Mouse (Mus musculus): Measurements from ENCODE around the gene Rnf34. TPM values are rescaled to one million over a fixed set of nuclear protein-coding genes. Genes with fewer than 3 reads are reported as not detected.

Rnf34 gene
- polyA plus RNA-seq, 1 experiment from 2014 or later: 49.9 TPM

GRCm38 (mm10) chr5:122824450-122824849 is 25.4 kb upstream of the Rnf34 start:
- ATAC-seq (replicated peaks): no peak
- H3K9ac ChIP-seq: no peak overlapping the region
- WGBS: 71% methylated on average over 6 of the region's 6 CpGs
- no peak overlapping the region for H3K4me3 ChIP-seq
- H3K27me3 ChIP-seq (replicated peaks): no peaks in the 10 kb centered on the region
- no peak overlapping the region for H3K4me2 ChIP-seq
- 0 out of 2 replicates have a peak, but pooled peaks cover 1% of the 10 kb centered on the region for H3K36me3 ChIP-seq (replicated peaks)
- H3K27ac ChIP-seq: no peak overlapping the region
- H3K4me1 ChIP-seq: peaks cover 9% of the 10 kb centered on the region
- no peaks in the 10 kb centered on the region for H3K9me3 ChIP-seq

DNA sequence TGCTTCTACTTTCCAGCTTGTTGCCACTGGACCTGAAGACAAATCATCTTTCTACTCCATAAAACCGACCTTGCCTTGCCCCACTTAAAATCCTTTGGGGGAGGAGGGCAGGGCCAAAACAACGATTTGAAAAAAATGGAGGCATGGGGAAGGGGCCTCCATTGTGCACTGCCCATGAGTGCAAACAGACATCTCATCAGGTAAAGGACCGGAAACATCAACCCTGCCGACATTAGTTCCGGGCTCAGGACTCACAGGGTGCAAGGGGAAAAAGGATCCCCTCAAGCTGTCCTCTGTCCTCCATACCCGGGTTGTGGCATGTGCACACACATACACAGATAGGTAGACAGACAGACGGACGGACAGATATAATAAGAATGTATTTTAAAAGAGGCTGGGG is 24.7 kb upstream of the Rnf34 start:
- 80% methylated on average over 8 of the region's 8 CpGs for WGBS
- Histone ChIP-seq H3K9me3 (no peaks in the 10 kb centered on the region), H3K4me1 (peaks cover 2% of the 10 kb centered on the region), H3K4me3 (no peak overlapping the region), H3K36me3 (replicated peaks) (no peaks in the 10 kb centered on the region), H3K27me3 (replicated peaks) (no peaks in the 10 kb centered on the region), H3K27ac (no peak overlapping the region), H3K9ac (no peak overlapping the region), H3K4me2 (no peak overlapping the region)
- ATAC-seq (replicated peaks): no peak

GRCm38 (mm10) chr5:122832536-122832935 is 17.3 kb upstream of the Rnf34 start:
- Histone ChIP-seq H3K27me3 (replicated peaks) (no peaks in the 10 kb centered on the region), H3K4me3 (no peak overlapping the region), H3K27ac (no peak overlapping the region), H3K9me3 (no peaks in the 10 kb centered on the region), H3K36me3 (replicated peaks) (no peaks in the 10 kb centered on the region), H3K9ac (no peak overlapping the region), H3K4me2 (no peak overlapping the region), H3K4me1 (no peaks in the 10 kb centered on the region)
- no peak for ATAC-seq (replicated peaks)
- 88% methylated on average over 10 of the region's 10 CpGs for WGBS

DNA sequence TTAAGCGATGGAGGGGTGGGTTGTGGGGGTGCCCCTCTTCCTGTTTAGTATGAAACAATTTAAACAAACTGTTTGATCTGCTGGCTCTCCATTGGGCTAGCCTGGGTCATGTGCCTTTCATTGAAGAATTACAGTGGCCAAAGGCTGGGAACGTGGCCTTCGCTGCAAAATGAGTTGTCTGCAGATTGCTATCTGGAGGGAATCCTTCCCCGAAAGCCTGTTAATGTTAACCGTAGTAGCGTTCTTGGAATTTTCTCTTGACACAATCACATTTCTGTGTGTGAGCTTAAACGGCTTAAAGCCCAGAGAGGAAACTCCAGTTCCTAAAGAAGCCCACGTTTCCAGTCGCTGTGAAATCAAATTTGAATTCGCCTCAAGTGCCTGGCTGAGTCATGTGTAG is 16.9 kb upstream of the Rnf34 start:
- Histone ChIP-seq H3K9ac (no peak overlapping the region), H3K4me3 (no peak overlapping the region), H3K4me1 (no peaks in the 10 kb centered on the region), H3K4me2 (no peak overlapping the region), H3K27ac (no peak overlapping the region), H3K27me3 (replicated peaks) (no peaks in the 10 kb centered on the region), H3K36me3 (replicated peaks) (no peaks in the 10 kb centered on the region), H3K9me3 (no peaks in the 10 kb centered on the region)
- WGBS: 82% methylated on average over 10 of the region's 10 CpGs
- ATAC-seq (replicated peaks): no peak

DNA sequence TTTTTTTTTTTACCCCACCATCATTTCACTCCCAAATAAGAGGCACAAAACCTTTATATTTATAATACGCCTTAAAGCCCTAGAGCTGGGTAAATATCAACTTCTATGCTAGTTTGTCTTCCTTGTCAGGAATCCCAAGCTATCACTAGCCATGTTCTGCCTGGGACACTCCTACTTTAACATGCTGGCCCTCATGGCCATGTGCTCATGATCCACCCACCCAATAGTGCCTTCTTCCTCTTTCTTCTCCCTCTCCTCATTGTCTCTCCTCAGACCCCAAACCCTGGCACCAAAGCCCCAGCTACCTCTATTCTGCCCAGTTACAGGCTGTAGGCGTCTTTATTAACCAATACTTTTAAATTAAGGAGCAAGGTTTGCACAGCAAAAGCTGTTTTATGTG is 8.7 kb upstream of the Rnf34 start:
- WGBS: 85% methylated on average over 2 of the region's 2 CpGs
- Histone ChIP-seq H3K4me2 (no peak overlapping the region), H3K27ac (no peak overlapping the region), H3K4me1 (no peaks in the 10 kb centered on the region), H3K9ac (no peak overlapping the region), H3K9me3 (no peaks in the 10 kb centered on the region), H3K27me3 (replicated peaks) (no peaks in the 10 kb centered on the region), H3K4me3 (no peak overlapping the region), H3K36me3 (replicated peaks) (no peaks in the 10 kb centered on the region)
- ATAC-seq (replicated peaks): no peak

DNA sequence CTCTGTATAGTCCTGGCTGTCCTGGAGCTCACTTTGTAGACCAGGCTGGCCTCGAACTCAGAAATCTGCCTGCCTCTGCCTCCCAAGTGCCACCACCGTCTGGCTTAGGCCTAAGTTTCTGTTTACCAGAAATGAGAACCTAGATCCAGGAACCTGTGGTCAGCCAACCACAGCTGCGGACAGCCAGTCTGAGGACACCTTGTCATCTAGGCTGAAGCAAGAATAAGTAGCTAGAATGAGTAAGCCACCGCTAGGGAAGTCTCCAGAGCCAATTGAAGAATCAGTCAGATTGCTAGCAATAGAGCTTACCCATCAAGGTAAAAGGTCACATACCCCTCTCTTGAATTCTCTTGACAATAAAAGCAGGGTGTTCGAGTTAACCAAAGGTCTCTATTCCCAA is 6.0 kb upstream of the Rnf34 start:
- no peak for ATAC-seq (replicated peaks)
- H3K4me2 ChIP-seq: no peak overlapping the region
- 82% methylated on average over 5 of the region's 5 CpGs for WGBS

GRCm38 (mm10) chr5:122850319-122851002 is 613 bp downstream of the Rnf34 start:
- Histone ChIP-seq H3K4me3 (peak overlapping the region; percentile 75), H3K4me2 (peak overlapping the region; percentile 95), H3K4me1 (peaks cover 25% of the 10 kb centered on the region), H3K9ac (peak overlapping the region; percentile 86), H3K27ac (peak overlapping the region; percentile 92), H3K9me3 (no peaks in the 10 kb centered on the region), H3K36me3 (replicated peaks) (no peaks in the 10 kb centered on the region), H3K27me3 (replicated peaks) (no peaks in the 10 kb centered on the region)
- WGBS: 0% methylated on average over 37 of the region's 38 CpGs
- peak; percentile 82 for ATAC-seq (replicated peaks)

More for the DNA sequence above, 6.0 kb upstream of the Rnf34 start:
- Histone ChIP-seq H3K27ac (no peak overlapping the region), H3K9me3 (no peaks in the 10 kb centered on the region), H3K4me1 (peaks cover 4% of the 10 kb centered on the region), H3K27me3 (replicated peaks) (no peaks in the 10 kb centered on the region), H3K36me3 (replicated peaks) (no peaks in the 10 kb centered on the region), H3K9ac (no peak overlapping the region), H3K4me3 (no peak overlapping the region)

- H3K4me1 ChIP-seq: peaks cover 25% of the 10 kb centered on the region
- 89% methylated on average over 2 of the region's 2 CpGs for WGBS
- H3K9me3 ChIP-seq: no peaks in the 10 kb centered on the region
- no peak overlapping the region for H3K9ac ChIP-seq
- H3K4me2 ChIP-seq: no peak overlapping the region
- no peak overlapping the region for H3K4me3 ChIP-seq
- no peaks in the 10 kb centered on the region for H3K27me3 ChIP-seq (replicated peaks)
- no peak for ATAC-seq (replicated peaks)
- no peaks in the 10 kb centered on the region for H3K36me3 ChIP-seq (replicated peaks)
- no peak overlapping the region for H3K27ac ChIP-seq
Observed at GRCm38 (mm10) chr5:122852611-122853010, 2.8 kb downstream of the Rnf34 start.

GRCm38 (mm10) chr5:122855858-122856257 is 6.0 kb downstream of the Rnf34 start:
- no peaks in the 10 kb centered on the region for H3K9me3 ChIP-seq
- no peak overlapping the region for H3K9ac ChIP-seq
- H3K4me3 ChIP-seq: no peak overlapping the region
- no peak overlapping the region for H3K4me2 ChIP-seq
- 0 out of 2 replicates have a peak, but pooled peaks cover 2% of the 10 kb centered on the region for H3K36me3 ChIP-seq (replicated peaks)
- peaks cover 12% of the 10 kb centered on the region for H3K4me1 ChIP-seq
- ATAC-seq (replicated peaks): no peak
- 81% methylated on average over 3 of the region's 3 CpGs for WGBS
- H3K27me3 ChIP-seq (replicated peaks): no peaks in the 10 kb centered on the region
- no peak overlapping the region for H3K27ac ChIP-seq

- Histone ChIP-seq H3K9me3 (no peaks in the 10 kb centered on the region), H3K9ac (no peak overlapping the region), H3K4me1 (no peaks in the 10 kb centered on the region), H3K27ac (no peak overlapping the region), H3K4me3 (no peak overlapping the region), H3K27me3 (replicated peaks) (no peaks in the 10 kb centered on the region), H3K36me3 (replicated peaks) (peaks cover 30% of the 10 kb centered on the region), H3K4me2 (no peak overlapping the region)
- 96% methylated on average over 2 of the region's 2 CpGs for WGBS
- ATAC-seq (replicated peaks): no peak
Observed at GRCm38 (mm10) chr5:122863053-122863452, 13.2 kb downstream of the Rnf34 start.

DNA sequence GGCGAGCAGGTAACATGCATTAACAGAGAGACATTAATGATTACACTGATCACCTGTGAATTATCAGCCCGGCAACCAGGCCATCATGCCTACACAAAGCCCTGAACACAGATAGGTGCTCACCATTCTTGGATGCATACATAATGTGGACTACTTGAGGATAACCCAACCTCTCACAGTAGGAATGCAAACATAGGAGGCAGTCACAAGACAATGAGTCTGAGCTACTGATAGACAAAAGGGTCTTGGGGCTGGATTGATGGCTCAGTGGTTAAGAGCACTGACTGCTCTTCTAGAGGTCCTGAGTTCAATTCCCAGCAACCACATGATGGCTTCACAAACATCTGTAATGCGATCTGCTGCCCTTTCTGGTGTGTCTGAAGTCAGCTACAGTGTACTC is 22.8 kb downstream of the Rnf34 start:
- H3K27ac ChIP-seq: no peak overlapping the region
- H3K36me3 ChIP-seq (replicated peaks): peaks cover 47% of the 10 kb centered on the region
- H3K9me3 ChIP-seq: no peaks in the 10 kb centered on the region
- no peak for ATAC-seq (replicated peaks)
- H3K27me3 ChIP-seq (replicated peaks): no peaks in the 10 kb centered on the region
- H3K4me2 ChIP-seq: no peak overlapping the region
- no peaks in the 10 kb centered on the region for H3K4me1 ChIP-seq
- no peak overlapping the region for H3K4me3 ChIP-seq
- H3K9ac ChIP-seq: no peak overlapping the region
- WGBS: 91% methylated on average over 3 of the region's 3 CpGs

DNA sequence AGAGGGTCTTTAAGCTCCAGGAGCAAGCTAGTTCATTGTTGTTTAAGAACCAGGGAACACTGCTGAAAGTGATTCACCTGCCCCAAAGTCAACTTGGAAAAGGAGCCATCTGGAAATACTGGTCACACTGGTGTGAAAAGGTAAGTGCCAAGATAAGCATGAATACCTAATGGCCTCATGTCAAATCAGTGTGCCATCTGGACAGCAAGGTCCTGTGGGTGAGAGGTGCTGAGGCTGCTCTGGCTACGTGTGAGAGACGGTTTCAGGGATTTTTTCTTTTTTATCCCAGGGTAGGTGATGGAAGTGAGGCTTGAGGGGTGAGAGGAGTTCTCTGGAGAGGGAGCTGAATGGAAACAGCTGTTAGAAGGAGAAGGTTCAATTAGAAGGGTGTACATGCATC is 23.7 kb downstream of the Rnf34 start:
- H3K36me3 ChIP-seq (replicated peaks): peaks cover 46% of the 10 kb centered on the region
- no peak overlapping the region for H3K27ac ChIP-seq
- no peaks in the 10 kb centered on the region for H3K9me3 ChIP-seq
- no peak for ATAC-seq (replicated peaks)
- H3K4me1 ChIP-seq: no peaks in the 10 kb centered on the region
- WGBS: 70% methylated on average over 2 of the region's 2 CpGs
- H3K27me3 ChIP-seq (replicated peaks): no peaks in the 10 kb centered on the region
- no peak overlapping the region for H3K4me2 ChIP-seq
- H3K9ac ChIP-seq: no peak overlapping the region
- no peak overlapping the region for H3K4me3 ChIP-seq

GRCm38 (mm10) chr5:122874359-122874758 is 24.5 kb downstream of the Rnf34 start:
- no peak overlapping the region for H3K27ac ChIP-seq
- no peak overlapping the region for H3K4me2 ChIP-seq
- H3K9me3 ChIP-seq: no peaks in the 10 kb centered on the region
- no peak for ATAC-seq (replicated peaks)
- H3K4me3 ChIP-seq: no peak overlapping the region
- H3K4me1 ChIP-seq: no peaks in the 10 kb centered on the region
- 90% methylated on average over 3 of the region's 3 CpGs for WGBS
- H3K27me3 ChIP-seq (replicated peaks): no peaks in the 10 kb centered on the region
- no peak overlapping the region for H3K9ac ChIP-seq
- peaks cover 47% of the 10 kb centered on the region for H3K36me3 ChIP-seq (replicated peaks)

Measured in midbrain, embryonic 15.5 days (tissue).